ENCODE assay signal across 24 mouse cellular contexts in the genomic region with DNA sequence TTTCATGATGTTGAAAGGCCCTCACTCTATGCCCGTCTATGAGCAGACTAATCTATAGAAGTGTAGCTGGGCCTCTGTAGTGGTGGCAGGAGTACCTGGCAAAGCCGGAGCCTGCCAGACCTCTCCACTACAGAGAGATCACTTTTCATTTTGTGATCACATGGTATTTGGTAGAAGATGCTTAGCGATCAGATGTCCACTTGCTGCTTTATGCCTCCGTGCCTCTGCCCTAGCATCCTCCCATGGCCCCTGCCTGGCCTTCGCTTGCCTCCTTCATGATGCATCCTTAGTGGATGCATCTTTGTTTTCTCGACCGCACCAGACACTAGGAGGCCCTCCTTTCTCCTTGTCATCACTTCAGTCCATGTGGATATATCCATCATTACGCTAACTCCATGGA.
A peak's percentile ranks its signal among the peaks of the same experiment; 100 is the strongest.
DNase-seq lines count a peak whose midpoint lies in the region; ATAC-seq lines count a peak whose summit lies in the region.
"Had no signal": no experiment of that assay in that cellular context is flagged by ENCODE, and none has a peak within 500 bp of the region (broad histone marks: within the 10 kb centered on the region; RNA-seq: fewer than 3 reads in every experiment).

No protein-coding gene starts in this region.

- H3K27ac ChIP-seq in heart, embryonic 12.5 days (ENCODE audit: poor library complexity, severe bottlenecking) = peak overlapping the region; percentile 70; the same call in 1 of the 2 replicates
- peak overlapping the region; percentile 66 for H3K27ac ChIP-seq in heart, embryonic 15.5 days
- H3K27ac ChIP-seq in kidney, embryonic 15.5 days = no peak overlapping the region
- H3K27ac ChIP-seq: forebrain, embryonic 13.5 days; hindbrain, embryonic 13.5 days; intestine, embryonic 15.5 days had no signal

- intact Hi-C loops in heart, postnatal 25 days (cut with DNase I) = loop anchor here (2.0 kb wide), 1 partner anchor 14 kb away; no protein-coding TSS in a partner anchor
- intact Hi-C loops in heart, postnatal 10 days (cut with DNase I) = no loop called here
- intact Hi-C loops in heart, postnatal 36 days (cut with DNase I) = loop anchor here (2.0 kb wide), 1 partner anchor 14 kb away; no protein-coding TSS in a partner anchor

- H3K36me3 ChIP-seq in heart, embryonic 12.5 days = no peaks in the 10 kb centered on the region
- H3K36me3 ChIP-seq in heart, embryonic 15.5 days = 0 out of 2 replicates have a peak, but pooled peaks cover 4% of the 10 kb centered on the region
- H3K36me3 ChIP-seq in kidney, embryonic 15.5 days = no peaks in the 10 kb centered on the region
- H3K36me3 ChIP-seq: G1E; hindbrain, embryonic 13.5 days; intestine, embryonic 15.5 days had no signal

- DNase-seq in heart, adult 11 months = peak; percentile 91
- DNase-seq in heart, postnatal 25 days (ENCODE audit: low spot score) = no peak
- DNase-seq in heart, postnatal 10 days = no peak
- DNase-seq in heart, postnatal 36 days = no peak
- no peak for DNase-seq in kidney, postnatal 36 days
- DNase-seq: adrenal gland, postnatal 10 days; adrenal gland, postnatal 36 days; B cell, adult 2 months; cerebellum, adult 18-20 months; cerebellum, adult 9-10 months; cerebellum, postnatal 14 days; gastrocnemius, postnatal 14 days had no signal

- peaks cover 84% of the 10 kb centered on the region for H3K4me1 ChIP-seq in heart, embryonic 12.5 days (replicated peaks)
- peaks cover 83% of the 10 kb centered on the region for H3K4me1 ChIP-seq in heart, embryonic 15.5 days (replicated peaks)
- peaks cover 47% of the 10 kb centered on the region for H3K4me1 ChIP-seq in kidney, embryonic 15.5 days

- no peak overlapping the region for H3K9ac ChIP-seq in heart, embryonic 12.5 days
- 0 out of 2 replicates have a peak overlapping the region, but pooled peaks have one; percentile 10 for H3K9ac ChIP-seq in heart, embryonic 15.5 days
- no peak overlapping the region for H3K9ac ChIP-seq in kidney, embryonic 15.5 days
- H3K9ac ChIP-seq: forebrain, embryonic 13.5 days; hindbrain, embryonic 13.5 days; intestine, embryonic 15.5 days had no signal

- 83% methylated on average over 8 of the region's 8 CpGs for WGBS in heart, embryonic 12.5 days
- WGBS in heart, embryonic 15.5 days = 76% methylated on average over 8 of the region's 8 CpGs
- WGBS in kidney, embryonic 15.5 days = 85% methylated on average over 8 of the region's 8 CpGs

- no peaks in the 10 kb centered on the region for H3K27me3 ChIP-seq in heart, embryonic 12.5 days (replicated peaks)
- no peaks in the 10 kb centered on the region for H3K27me3 ChIP-seq in heart, embryonic 15.5 days
- no peaks in the 10 kb centered on the region for H3K27me3 ChIP-seq in kidney, embryonic 15.5 days
- H3K27me3 ChIP-seq: forebrain, embryonic 13.5 days; hindbrain, embryonic 13.5 days; intestine, embryonic 15.5 days; Patski had no signal

- no peaks in the 10 kb centered on the region for H3K9me3 ChIP-seq in heart, embryonic 12.5 days (replicated peaks)
- H3K9me3 ChIP-seq in heart, embryonic 15.5 days (replicated peaks) = no peaks in the 10 kb centered on the region
- no peaks in the 10 kb centered on the region for H3K9me3 ChIP-seq in kidney, embryonic 15.5 days (replicated peaks)
- H3K9me3 ChIP-seq: forebrain, embryonic 10.5 days; forebrain, embryonic 13.5 days; hindbrain, embryonic 10.5 days; hindbrain, embryonic 13.5 days; intestine, embryonic 15.5 days had no signal

- no peak for ATAC-seq in heart, embryonic 12.5 days (ENCODE audit: insufficient number of reproducible peaks, low FRiP score)
- ATAC-seq in heart, embryonic 15.5 days (replicated peaks; ENCODE audit: insufficient number of reproducible peaks, insufficient read depth, low FRiP score, low read depth) = no peak
- peak; percentile 23; the same call in 1 of the 2 replicates for ATAC-seq in kidney, embryonic 15.5 days (replicated peaks; ENCODE audit: low FRiP score)
- ATAC-seq: forebrain, embryonic 13.5 days; forebrain, embryonic 16.5 days; hindbrain, embryonic 16.5 days; intestine, embryonic 15.5 days; Patski had no signal

- H3K4me2 ChIP-seq in heart, embryonic 12.5 days = no peak overlapping the region
- no peak overlapping the region for H3K4me2 ChIP-seq in heart, embryonic 15.5 days
- no peak overlapping the region for H3K4me2 ChIP-seq in kidney, embryonic 15.5 days
- H3K4me2 ChIP-seq: forebrain, embryonic 13.5 days; hindbrain, embryonic 13.5 days; intestine, embryonic 15.5 days had no signal

- no peak overlapping the region for H3K4me3 ChIP-seq in heart, embryonic 12.5 days
- H3K4me3 ChIP-seq in heart, embryonic 15.5 days = no peak overlapping the region
- no peak overlapping the region for H3K4me3 ChIP-seq in kidney, embryonic 15.5 days (replicated peaks)
- H3K4me3 ChIP-seq: forebrain, embryonic 10.5 days; forebrain, embryonic 13.5 days; hindbrain, embryonic 10.5 days; hindbrain, embryonic 13.5 days; intestine, embryonic 15.5 days had no signal
